Mouse (Mus musculus) intestine, postnatal 0 days (tissue): Measurements from ENCODE around the gene Zdhhc13. TPM values are rescaled to one million over a fixed set of nuclear protein-coding genes. Genes with fewer than 3 reads are reported as not detected.

Experiments
- ATAC-seq: fragments of 200-750 bp; cut with Nextera tagmentation; 2 replicates; pipeline ENCODE4 v1.8.0; 2017; ENCODE audit warnings: mild to moderate bottlenecking, moderate TSS enrichment, moderate library complexity
- H3K27ac ChIP-seq: fragments of 300-500 bp; sonication (generic); 2 replicates; pipeline ENCODE4 v1.5.1; 2014; ENCODE audit warnings: mild to moderate bottlenecking, low read depth, low read length, moderate library complexity
- H3K27me3 ChIP-seq: fragments of 300-500 bp; sonication (generic); replicated peaks from 2 replicates; pipeline ENCODE4 v1.6.1; 2014; ENCODE audit warnings: low read length, mixed read lengths; ENCODE audit not compliant: control insufficient read depth, insufficient read depth
- H3K36me3 ChIP-seq: fragments of 300-500 bp; sonication (generic); 2 replicates; pipeline ENCODE4 v1.6.1; 2014; ENCODE audit warnings: mild to moderate bottlenecking, moderate library complexity; ENCODE audit not compliant: control insufficient read depth, insufficient read depth
- H3K4me1 ChIP-seq: fragments of 300-500 bp; sonication (generic); replicated peaks from 2 replicates; pipeline ENCODE4 v1.6.1; 2014; ENCODE audit warnings: antibody characterized with exemption, low read length, mixed read lengths; ENCODE audit not compliant: control insufficient read depth, insufficient read depth
- H3K4me2 ChIP-seq: fragments of 300-500 bp; sonication (generic); replicated peaks from 2 replicates; pipeline ENCODE4 v1.6.1; 2014; ENCODE audit warnings: low read depth, mild to moderate bottlenecking, moderate library complexity
- H3K4me3 ChIP-seq: fragments of 300-500 bp; sonication (generic); 2 replicates; pipeline ENCODE4 v1.5.1; 2014; ENCODE audit warnings: low read depth, low read length
- H3K9ac ChIP-seq: fragments of 300-500 bp; sonication (generic); 2 replicates; pipeline ENCODE4 v1.6.1; 2014; ENCODE audit warnings: mild to moderate bottlenecking, low read depth, low read length
- H3K9me3 ChIP-seq: fragments of 300-500 bp; sonication (generic); 2 replicates; pipeline ENCODE4 v1.6.1; 2016; ENCODE audit warnings: mixed run types; ENCODE audit not compliant: control insufficient read depth
- CTCF ChIP-seq: sonication (generic); IDR thresholded peaks from 2 replicates; pipeline ENCODE4 v1.5.1; 2016; ENCODE audit warnings: low read depth, mild to moderate bottlenecking, control low read depth, antibody characterized with exemption, moderate library complexity
- WGBS: fragments of 180-500 bp; shearing (Covaris S2); extraction: QIAGEN DNeasy Blood & Tissue Kit; methylation state at CpG from one replicate; pipeline ENCODE4 v1.1.7; 2014; 5-methylcytosine and 5-hydroxymethylcytosine counted together
- polyA plus RNA-seq: library from polyadenylated mRNA; unstranded; fragments of >200 nt; fragmentation: Nextera tagmentation; extraction: Ambion mirVana; gene quantifications from 2 replicates; pipeline ENCODE4 v1.2.1, GENCODE M21; 2015

Zdhhc13 gene
- polyA plus RNA-seq, 1 experiment from 2014 or later, result 29.8 TPM

GRCm38 (mm10) chr7:48864199-48864598, 75.4 kb downstream of the Zdhhc13 start:
- Histone ChIP-seq H3K36me3 (peaks cover 35% of the 10 kb centered on the region), H3K4me3 (no peak overlapping the region), H3K27ac (no peak overlapping the region), H3K9me3 (no peaks in the 10 kb centered on the region), H3K4me2 (no peak overlapping the region), H3K27me3 (no peaks in the 10 kb centered on the region), H3K9ac (no peak overlapping the region), H3K4me1 (no peaks in the 10 kb centered on the region)
- TF ChIP-seq CTCF, result no peak
- no peak for ATAC-seq

GRCm38 (mm10) chr7:48864671-48865458, 76.1 kb downstream of the Zdhhc13 start:
- Histone ChIP-seq H3K36me3 (peaks cover 40% of the 10 kb centered on the region), H3K27ac (no peak overlapping the region), H3K4me2 (no peak overlapping the region), H3K4me3 (no peak overlapping the region), H3K27me3 (no peaks in the 10 kb centered on the region), H3K4me1 (no peaks in the 10 kb centered on the region), H3K9ac (no peak overlapping the region), H3K9me3 (no peaks in the 10 kb centered on the region)
- 83% methylated on average over 9 of the region's 9 CpGs for WGBS
- ATAC-seq, result no peak
- TF ChIP-seq CTCF, result no peak

- Histone ChIP-seq H3K27me3 (no peaks in the 10 kb centered on the region), H3K4me1 (no peaks in the 10 kb centered on the region), H3K4me2 (no peak overlapping the region), H3K36me3 (peaks cover 67% of the 10 kb centered on the region), H3K4me3 (no peak overlapping the region), H3K9ac (no peak overlapping the region), H3K27ac (0 out of 2 replicates have a peak overlapping the region, but pooled peaks have one; percentile 7), H3K9me3 (no peaks in the 10 kb centered on the region)
- WGBS, result 91% methylated on average over 18 of the region's 18 CpGs
- TF ChIP-seq CTCF, result no peak
- ATAC-seq, result no peak
Measured at GRCm38 (mm10) chr7:48867576-48867975, 78.8 kb downstream of the Zdhhc13 start.

GRCm38 (mm10) chr7:48870144-48870543, 81.3 kb downstream of the Zdhhc13 start:
- no peak overlapping the region for H3K4me3 ChIP-seq
- H3K36me3 ChIP-seq, result peaks cover 91% of the 10 kb centered on the region
- no peak overlapping the region for H3K27ac ChIP-seq
- no peak for ATAC-seq
- no peaks in the 10 kb centered on the region for H3K9me3 ChIP-seq
- 84% methylated on average over 6 of the region's 6 CpGs for WGBS
- no peak for TF ChIP-seq CTCF
- no peaks in the 10 kb centered on the region for H3K27me3 ChIP-seq
- no peak overlapping the region for H3K9ac ChIP-seq
- H3K4me1 ChIP-seq, result no peaks in the 10 kb centered on the region
- no peak overlapping the region for H3K4me2 ChIP-seq

- H3K4me2 ChIP-seq, result no peak overlapping the region
- H3K9me3 ChIP-seq, result no peaks in the 10 kb centered on the region
- H3K4me1 ChIP-seq, result no peaks in the 10 kb centered on the region
- TF ChIP-seq CTCF, result no peak
- WGBS, result 94% methylated on average over 21 of the region's 21 CpGs
- H3K27ac ChIP-seq, result no peak overlapping the region
- no peak overlapping the region for H3K9ac ChIP-seq
- H3K36me3 ChIP-seq, result peaks cover 91% of the 10 kb centered on the region
- ATAC-seq, result no peak
- H3K27me3 ChIP-seq, result no peaks in the 10 kb centered on the region
- H3K4me3 ChIP-seq, result no peak overlapping the region
Measured at GRCm38 (mm10) chr7:48870579-48871180, 81.9 kb downstream of the Zdhhc13 start.

- no peak overlapping the region for H3K4me2 ChIP-seq
- no peak overlapping the region for H3K27ac ChIP-seq
- H3K4me1 ChIP-seq, result no peaks in the 10 kb centered on the region
- 77% methylated on average over 11 of the region's 11 CpGs for WGBS
- TF ChIP-seq CTCF, result no peak
- peaks cover 90% of the 10 kb centered on the region for H3K36me3 ChIP-seq
- no peaks in the 10 kb centered on the region for H3K27me3 ChIP-seq
- H3K9ac ChIP-seq, result no peak overlapping the region
- no peak overlapping the region for H3K4me3 ChIP-seq
- ATAC-seq, result no peak
- no peaks in the 10 kb centered on the region for H3K9me3 ChIP-seq
Measured at GRCm38 (mm10) chr7:48871292-48871691, 82.5 kb downstream of the Zdhhc13 start.
